Mouse (Mus musculus) spleen, adult 12 weeks (tissue): ENCODE data around the gene Elfn1.

Source experiments
- DNase-seq: peaks from one replicate; pipeline ENCODE4 v3.0.0; 2022; ENCODE audit warnings: low spot score

Elfn1 gene

DNA sequence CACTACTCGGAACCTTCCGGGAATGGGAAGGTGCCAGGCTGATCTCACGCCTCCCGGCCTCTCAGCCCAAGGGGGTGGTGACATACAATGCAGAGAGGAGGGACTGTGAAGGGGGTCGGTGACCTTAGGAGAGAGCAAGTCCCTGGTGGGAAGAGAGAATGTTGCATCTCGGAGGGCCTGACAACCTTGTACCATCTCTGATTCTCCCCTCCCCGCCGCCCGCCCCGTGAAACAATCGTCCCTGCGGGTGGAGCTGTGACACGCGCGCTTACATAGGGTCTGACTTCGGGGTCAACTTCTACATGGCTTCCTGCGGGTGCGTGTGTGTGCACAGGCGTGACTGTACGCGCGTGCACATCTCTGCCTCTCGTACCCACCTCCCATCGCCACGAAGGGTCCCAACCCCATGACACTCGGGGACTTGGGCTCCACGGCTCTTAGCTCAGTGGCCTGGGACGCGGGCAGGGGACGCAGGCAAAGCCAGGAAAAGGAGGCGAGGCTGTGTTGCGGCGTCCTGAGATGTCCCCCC, at the start of gene Elfn1:
TSS of gene Elfn1 (plus strand) at position 230 of the 529 bp plus-strand sequence.
- no peak for DNase-seq

DNA sequence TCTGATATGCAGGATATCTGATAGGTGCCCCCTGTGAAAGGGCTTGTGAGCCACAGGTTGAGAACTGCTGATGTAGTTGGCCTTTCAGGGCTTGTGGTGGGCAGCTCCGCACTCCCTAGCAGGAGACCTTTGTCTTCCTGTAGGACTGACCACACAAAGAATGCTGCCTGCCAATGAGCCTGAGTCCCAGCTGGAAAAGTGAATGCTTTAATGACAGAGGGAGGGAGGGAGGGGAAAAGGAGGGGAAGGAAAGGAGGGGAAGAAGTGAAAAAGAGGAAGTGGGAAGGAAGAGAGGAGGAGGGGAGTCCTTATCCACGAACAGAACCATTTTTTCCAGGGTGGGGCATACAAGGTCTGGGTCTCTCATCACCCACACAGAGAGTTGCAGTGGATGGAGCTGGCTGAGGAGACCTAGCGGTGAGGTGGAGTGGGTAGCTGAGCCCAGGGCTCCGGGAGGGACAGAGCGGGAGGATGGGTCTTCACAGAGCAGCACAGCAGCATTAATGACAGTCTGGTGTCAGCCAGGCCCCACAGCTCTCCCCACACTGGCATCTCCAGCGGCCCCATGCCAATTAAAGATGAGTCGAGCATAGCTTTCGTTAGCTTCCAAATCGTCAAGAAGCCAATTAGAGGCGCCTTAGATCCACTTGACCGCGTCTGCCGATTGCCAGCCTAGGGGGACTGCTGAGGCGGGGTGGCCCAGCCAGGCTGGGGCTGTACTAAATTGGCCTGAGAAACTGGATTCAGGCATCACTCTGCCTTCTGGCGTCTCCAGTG, 47.2 kb upstream of the Elfn1 start:
- no peak for DNase-seq

DNA sequence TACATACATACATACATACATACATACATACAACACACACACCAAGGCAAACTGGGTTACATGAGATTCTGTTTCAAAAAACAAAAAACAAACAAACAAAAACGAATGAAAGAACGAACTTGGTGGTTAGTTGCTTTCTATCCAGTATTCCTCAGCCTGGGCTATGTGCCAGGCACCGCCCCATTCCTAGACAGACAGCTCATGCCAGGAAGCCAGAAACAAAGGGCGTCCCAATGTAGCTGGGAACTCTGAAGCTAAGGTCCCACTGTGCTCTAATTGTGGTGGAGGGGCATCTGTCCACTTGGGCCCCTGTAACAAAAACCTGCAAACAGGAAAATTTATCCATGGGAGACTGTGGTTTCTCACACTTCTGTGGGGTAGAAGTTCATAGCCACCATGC, 45.0 kb upstream of the Elfn1 start:
- no peak for DNase-seq

DNA sequence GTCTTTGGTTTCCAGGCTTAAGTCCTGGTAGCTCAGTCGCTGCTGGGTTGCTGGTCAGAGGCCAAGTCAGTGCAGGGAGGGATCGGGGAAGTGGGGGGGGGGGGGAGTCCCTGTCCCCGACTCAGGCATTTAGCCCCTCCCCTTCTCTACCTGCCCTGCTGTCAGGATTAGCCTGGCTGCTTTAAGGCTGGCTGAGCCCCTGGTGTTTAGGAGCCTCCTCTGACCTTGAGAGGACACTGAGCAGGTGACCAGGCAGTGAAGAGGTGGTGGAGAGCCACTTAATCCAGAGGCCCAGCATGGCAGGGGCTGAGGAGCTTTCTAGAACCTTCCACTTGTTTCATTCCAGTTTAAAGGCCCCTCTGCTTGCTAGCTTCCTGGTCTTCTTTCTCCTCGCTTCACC, 36.9 kb upstream of the Elfn1 start:
- no peak for DNase-seq

DNA sequence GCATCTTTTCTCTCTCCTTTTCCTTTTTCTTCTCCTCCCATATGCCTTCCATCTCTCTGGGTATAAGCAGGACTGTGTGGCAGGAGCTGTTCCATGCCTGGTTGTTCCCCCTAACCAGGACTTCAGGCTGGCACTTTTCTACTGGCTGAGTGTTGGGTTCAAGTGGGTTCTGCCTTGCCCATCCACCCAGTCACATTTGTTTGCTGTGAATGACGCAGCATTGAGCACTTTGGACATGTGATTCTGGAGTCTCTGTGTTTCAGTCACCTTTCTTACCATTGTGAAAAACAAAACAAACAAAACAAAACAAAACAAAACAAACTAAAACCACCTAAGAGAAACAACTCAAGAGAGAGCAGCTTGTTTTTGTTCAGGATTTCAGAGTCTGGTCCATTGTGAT, 36.2 kb upstream of the Elfn1 start:
- DNase-seq: no peak

DNA sequence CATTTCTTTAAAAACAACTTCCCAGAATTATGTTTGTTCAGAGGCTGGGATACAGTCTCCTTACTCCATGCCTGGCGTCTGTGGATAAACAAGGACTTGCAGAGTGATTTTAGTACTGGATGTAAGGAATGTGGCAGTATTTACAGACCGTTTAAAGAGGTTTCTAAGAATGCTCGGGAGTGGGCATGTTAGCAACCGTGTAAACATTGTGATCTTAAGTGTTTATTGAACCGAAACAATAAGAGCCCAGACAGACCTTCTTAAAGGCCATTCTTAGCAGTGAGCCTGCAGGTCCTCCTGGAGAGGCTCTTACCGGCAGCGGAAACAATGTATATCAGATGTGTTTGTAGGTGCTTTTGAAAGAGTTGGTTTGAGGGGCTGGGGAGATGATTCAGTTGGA, 30.2 kb upstream of the Elfn1 start:
- DNase-seq: no peak

DNA sequence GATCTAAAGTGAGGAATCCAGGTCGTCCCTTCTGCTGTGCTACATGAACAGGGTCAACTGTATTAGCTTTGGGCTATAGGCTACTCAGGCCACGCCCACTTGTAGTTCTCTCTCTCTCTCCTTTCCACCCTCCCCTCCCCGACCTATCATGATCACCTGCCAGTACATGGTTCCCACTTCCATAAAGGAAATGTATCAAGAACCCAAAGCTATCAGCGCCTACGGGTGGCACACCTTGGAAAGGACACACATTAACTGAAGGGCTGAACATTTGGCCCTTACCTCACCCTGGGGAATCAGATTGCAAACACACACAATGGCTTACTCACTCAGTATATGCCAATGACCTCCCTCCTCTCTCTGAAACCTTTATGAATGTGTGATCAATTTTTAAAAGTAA, 28.0 kb upstream of the Elfn1 start:
- no peak for DNase-seq

DNA sequence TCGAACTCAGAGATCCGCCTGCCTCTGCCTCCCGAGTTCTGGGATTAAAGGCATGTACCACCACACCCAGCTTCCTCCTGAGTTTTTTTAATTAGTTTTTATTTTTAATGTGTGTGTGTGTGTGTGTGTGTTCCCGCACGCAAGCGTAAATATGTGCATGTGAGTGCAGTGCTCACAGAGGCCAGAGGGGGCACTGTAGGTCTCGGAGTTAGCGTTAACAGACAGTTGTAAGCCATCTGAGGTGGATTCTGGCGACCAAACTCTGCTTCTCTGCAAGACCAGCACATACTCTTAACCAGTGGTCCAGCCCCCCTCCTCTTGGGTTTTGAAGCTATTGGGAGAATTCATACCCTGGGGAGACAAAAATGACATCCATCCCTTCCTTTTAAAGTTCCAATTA, 26.6 kb upstream of the Elfn1 start:
- DNase-seq: no peak

DNA sequence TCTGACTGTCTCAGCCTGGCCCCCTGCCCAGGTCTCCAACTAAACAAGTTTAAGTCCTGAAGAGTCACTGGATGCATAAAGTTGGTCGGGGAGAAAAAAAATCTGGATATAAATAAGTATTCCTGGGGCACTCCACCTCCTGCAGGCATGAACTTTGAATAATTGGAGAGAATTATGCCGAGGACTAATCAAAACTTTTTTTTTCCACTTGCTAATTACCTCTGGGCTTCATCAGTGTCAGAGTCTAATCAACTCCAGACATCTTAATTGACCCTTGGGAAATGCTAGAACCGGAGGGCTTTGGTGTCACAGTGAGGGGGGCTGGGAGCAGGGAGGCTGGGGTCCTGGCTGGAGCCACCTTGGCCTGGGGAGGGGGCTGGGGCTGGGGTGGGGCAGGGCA, 19.1 kb upstream of the Elfn1 start:
- DNase-seq: no peak

DNA sequence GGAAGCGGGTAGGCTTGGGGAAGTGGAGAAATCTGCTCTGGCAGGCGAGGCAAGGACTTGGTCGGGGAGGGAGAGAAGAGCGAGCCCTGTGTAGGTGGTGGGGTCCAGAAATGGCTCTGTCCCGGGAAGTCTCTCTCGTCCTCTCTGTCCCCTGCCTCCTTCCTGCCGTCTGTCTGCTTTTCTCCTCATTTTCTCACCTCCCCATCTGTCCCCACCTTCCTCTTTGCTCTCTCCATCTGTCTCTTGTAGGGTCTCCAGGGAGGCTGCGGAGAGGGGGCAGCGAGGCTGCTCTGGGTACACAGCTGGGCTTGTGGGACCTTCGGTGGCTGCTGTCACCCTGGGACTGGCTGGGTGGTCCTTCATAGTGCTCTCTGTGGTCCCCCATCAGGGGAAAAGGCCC, 18.4 kb upstream of the Elfn1 start:
- no peak for DNase-seq

DNA sequence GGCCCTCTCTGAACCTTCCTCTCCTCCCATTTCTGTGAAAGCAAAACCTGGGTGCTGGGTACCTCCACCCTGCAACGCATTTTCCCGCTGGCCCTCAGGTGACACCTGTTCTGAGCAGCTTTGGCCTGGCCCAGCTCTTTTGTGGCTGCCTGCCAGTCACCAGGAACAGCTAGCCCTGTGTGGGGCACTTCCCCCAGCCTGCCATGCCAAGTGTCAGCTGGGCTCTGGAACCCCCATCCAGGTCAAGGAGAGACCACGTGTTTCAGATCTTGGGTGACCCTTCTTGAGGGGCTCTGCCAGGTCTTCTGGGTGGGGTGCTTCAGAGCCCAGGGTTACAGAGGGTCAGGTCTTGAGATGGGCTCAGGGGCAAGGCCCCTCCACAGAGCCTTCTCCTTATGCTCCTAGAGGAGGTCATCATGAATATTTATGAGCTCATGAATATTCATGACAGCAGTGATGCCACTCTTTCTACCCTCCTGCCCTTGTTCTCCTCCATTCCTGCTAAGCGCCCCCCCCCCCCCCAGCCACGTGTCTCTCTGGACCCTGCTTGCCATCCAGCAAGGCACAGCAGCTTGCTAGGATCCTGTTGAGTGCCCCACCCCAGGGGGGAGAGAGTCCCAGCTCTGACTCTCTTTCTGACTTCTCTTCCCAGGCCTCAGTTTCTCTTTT, 15.3 kb upstream of the Elfn1 start:
- no peak for DNase-seq

DNA sequence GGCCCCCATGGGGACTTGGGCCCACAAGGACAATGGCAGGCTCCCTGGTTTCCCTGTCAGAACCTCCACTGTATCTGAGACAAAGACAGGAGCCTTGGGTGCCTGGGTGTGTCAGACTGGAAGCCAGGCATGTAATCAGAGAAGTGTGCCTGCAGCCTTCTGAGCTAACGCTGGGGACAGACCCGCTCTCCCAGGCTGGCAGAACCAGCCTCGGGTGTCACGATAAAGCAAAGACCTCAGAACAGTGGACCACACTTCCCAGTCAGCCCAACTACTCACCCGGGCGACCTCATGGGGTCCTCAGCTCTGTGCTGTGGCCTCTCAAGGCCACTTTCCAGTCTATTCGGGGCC, 14.8 kb upstream of the Elfn1 start:
- DNase-seq: no peak

DNA sequence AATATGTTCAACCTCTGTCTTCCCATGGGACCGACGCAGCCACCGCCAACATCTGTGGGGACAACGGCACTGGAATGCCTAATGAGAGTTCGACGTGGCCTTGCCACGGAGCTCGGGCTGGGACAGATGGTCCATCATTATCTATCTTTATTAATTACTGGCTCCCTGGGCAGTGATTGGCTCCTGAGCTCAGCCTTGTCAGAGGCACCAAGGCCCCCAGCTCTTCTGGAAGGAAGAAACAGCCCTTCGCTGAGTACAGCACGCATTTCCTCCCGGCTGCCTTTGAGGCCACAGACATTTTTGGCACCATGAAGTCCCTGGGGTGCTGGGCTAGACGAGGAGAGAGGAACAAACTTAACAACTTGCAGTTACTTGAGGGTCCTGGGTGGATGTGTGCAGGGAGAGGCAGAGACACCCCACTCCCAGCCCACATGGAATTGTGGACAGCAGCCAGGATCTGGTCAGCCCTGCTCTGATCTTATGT, 13.7 kb upstream of the Elfn1 start:
- DNase-seq: no peak

DNA sequence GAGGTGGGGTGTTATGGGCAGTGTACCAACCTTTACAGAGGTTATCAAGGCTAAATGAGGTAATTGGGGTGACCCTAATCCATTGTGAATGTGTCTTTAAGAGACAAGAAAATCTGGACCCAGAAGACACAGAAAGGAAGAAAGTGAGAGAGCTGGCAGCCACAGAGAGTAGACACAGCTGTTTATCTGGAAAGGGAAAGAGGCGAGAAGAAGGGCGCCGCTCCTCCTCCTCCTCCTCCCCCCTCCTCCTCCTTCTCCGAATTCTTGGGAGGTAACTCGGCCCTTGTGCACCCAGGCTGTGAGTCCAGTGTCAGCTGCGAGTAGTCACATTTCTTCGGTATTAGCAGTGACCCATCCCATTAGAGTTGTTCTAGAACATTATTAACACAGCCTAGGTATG, 8.7 kb upstream of the Elfn1 start:
- DNase-seq: no peak

DNA sequence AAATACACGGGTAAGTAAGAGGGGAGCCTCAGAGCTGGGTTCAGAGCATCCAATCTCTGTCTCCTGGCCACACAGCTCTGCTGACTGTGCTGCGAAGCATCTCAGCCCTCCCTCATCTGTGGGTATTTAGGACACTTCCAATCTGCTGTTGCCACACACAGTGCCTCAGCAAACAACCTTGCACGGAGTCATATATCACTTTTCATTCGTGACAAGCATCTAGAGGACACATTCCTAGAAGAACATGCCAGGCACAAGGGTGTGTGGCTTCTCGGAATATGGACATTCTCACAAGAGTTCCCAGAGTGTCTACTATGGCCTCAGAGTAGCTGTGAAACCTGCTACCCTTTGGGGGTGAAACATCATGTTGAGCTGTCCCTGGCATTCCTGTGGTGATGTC, 2.6 kb upstream of the Elfn1 start:
- no peak for DNase-seq

DNA sequence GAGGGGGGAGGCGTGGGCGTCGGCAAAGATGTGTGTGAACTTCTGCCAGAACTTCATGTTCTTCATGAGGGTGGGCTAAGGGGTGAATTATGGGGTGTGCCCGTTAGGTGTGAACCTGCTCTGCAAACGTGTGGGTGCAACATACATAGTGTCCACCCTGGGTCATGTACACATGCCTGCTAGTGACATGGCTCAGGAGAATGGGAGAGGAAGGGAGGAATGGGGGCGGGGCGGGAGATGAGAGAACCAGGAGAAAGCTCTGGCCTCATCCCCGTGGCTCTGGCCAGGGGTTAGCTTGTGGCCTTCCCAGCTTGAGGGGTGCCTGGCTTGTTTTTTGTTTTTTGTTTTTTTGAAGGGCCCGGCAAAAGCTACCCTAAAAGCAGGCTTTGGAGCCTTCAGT, 1.2 kb upstream of the Elfn1 start:
- DNase-seq: no peak

DNA sequence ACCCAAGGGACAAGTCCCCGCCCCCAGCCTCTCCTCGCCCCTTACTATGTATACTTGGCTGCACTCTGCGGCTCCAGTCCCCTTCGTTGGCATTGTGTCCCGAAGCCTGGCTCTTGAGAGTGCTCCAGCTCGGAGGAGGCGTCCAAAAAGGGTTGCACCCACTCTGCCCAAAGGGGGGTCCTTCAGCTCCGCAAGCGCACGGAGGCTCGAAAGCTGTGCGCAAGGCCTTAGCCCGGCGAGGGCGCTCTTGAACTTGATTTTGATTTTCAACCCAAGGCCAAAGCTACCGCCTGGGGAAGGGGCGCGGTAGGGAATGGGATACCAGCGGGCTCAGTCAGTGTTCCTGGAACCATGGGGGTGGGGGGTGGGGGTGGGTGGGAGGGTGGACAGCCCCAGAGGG, 502 bp upstream of the Elfn1 start:
- no peak for DNase-seq

DNA sequence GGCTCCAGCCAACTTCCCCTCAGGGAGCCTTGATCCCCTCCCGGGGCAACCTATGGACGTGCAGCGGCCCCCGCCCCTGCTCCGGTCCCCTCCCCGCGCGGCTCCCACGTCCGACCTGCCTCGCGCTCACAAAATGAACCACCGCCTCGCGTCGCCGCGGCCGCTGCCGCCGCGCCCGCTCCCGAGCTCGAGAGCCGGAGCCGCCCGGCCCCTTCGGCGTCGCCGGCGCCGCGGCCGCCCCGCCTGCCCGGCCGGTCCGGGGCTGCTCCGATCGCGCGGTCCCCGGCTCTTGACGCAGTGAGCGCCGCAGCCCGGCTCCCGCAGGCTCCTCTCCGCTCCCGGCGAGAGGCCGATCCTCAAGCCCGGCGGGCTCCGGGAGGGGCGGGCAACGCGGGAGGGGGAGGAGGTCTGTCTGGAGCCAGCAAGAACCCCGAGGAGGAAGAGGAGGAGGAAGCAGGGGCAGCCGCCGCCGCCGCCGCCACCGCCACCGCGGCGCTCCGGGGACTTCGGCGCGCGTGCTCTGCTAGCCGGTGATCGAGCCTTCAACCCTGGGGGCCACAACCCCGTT, 584 bp downstream of the Elfn1 start:
- DNase-seq: no peak

DNA sequence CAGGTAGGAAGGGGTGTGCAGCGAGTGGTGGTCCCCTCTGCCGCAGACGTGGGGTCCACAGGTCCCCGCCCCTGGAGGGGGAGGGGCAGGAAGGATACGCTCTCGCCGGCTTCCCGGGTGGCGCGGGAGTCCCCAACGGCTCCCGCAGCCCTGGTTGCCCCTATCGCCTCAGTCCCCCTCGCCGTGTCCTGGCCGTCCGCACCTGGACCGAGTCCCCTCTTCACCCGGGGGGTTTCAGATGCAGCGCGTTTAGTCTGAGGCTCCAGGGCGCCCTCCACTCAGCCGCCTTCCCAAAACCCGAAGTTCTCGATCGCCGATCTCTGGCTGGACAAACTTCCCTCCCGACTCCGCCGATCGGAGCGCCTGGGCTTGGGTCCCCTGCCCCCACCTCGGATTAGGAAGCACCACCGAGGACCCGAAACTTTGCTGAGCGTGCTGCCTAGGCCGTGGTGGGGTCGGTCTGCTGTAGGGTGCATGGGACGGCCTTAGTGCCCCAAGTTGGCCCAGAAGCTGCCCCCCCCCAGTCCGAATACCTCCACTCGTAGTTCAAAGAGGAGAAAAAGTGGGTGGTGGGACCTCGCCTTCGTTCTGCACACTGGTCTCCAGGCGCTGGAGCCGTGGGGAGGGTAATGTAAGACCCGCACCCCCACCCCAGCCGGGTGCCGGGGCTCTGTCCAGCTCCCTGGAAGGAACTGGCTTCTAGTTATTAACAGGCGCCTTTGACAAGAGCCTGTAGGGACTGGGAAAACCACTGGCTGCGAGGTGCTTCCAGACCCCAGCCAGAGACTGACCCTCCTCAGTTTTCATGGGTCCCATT, 1.3 kb downstream of the Elfn1 start:
- no peak for DNase-seq

DNA sequence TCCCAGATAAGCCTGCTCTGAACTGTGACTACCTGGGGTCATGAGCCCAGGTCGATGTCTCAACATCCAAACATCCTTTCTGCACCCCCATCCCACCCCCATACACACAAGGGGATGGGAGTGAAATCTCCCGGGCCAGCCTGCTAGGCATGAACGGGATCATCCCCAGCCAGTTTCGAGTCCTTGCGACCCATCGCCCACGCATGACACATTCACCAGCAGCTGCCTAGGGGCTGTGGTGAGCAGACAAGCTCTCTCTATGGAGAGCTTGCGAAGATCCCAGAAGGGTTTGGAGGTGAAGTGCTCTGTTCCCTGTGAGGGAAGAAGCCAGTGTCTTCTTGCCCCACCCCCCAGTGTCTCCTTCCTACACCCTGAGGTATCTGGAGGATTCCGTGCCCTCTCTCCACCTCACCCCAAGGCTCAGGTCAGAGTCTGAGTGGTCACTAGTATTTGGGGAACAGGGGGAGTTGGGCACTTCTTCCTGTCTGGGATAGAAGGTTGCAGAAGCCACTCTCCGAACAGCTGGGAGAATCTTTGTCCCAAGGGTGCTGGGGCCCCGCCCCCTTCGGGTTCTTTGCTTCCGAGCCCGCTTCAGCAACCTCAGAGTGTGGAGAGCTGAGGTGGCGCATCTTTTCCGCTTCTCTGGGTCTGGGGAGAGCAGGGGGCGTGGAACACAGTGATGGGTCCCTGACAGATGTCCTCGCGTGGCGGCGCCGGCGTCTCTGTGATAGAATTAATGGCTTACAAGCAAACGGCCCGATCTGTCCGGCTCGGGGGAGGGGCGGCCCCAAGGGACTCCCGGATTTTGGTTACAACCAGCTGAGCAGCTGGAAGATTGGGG, 2.2 kb downstream of the Elfn1 start:
- DNase-seq: no peak

DNA sequence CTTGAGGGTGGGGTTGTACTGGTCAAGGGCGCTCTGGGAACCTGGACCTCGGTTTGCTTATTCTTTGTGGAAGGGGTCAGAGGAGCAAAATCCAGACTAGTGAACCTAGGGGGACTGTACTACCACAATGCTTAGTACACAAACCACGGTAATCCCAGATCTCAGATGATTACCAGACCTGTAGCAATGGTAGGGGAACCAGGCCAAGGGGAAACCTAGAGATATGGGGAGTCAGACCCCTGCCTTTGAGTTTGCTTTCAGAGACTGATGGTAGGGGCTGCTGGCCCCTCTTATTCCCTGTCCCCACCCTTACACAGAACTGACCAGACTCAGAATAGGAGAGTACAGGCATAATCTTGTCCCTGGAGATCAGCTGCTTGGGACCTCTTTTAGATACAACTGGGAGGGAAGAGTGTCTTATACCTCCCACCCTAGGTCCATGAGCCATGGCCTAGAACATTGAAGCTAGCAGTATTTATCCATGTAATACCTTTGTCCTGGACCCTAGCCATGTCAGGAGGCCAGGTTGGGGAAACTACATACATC, 3.1 kb downstream of the Elfn1 start:
- no peak for DNase-seq
